ENCODE assay signal across 8 mouse cellular contexts in genomic region chr2:4570186-4570861, GRCm38 (mm10).
DNase-seq lines count a peak whose midpoint lies in the region; ATAC-seq lines count a peak whose summit lies in the region.

No protein-coding gene starts in this region.

- H3K4me1 ChIP-seq in hindbrain, embryonic 10.5 days (replicated peaks) = peaks cover 28% of the 10 kb centered on the region
- peaks cover 5% of the 10 kb centered on the region; the same call in 1 of the 2 replicates for H3K4me1 ChIP-seq in hindbrain, embryonic 13.5 days (replicated peaks)
- peaks cover 42% of the 10 kb centered on the region for H3K4me1 ChIP-seq in heart, embryonic 13.5 days
- peaks cover 42% of the 10 kb centered on the region for H3K4me1 ChIP-seq in limb, embryonic 12.5 days (replicated peaks)

- no peak overlapping the region for H3K9ac ChIP-seq in hindbrain, embryonic 13.5 days
- 0 out of 2 replicates have a peak overlapping the region, but pooled peaks have one; percentile 8 for H3K9ac ChIP-seq in heart, embryonic 13.5 days
- H3K9ac ChIP-seq in limb, embryonic 12.5 days (replicated peaks) = no peak overlapping the region

- H3K4me2 ChIP-seq in hindbrain, embryonic 13.5 days = no peak overlapping the region
- H3K4me2 ChIP-seq in heart, embryonic 13.5 days = peak overlapping the region; percentile 9; the same call in 1 of the 2 replicates
- no peak overlapping the region for H3K4me2 ChIP-seq in limb, embryonic 12.5 days

- no peak for DNase-seq in hindbrain, embryonic 10.5 days (ENCODE audit: low spot score)
- DNase-seq in left cerebral cortex, adult 8-10 months (ENCODE audit: low spot score in 2 of 2) = no peak
- DNase-seq in layer of hippocampus, adult 8-10 months (ENCODE audit: low spot score in 2 of 2) = no peak

- H3K9me3 ChIP-seq in hindbrain, embryonic 10.5 days = no peaks in the 10 kb centered on the region
- no peaks in the 10 kb centered on the region for H3K9me3 ChIP-seq in hindbrain, embryonic 13.5 days
- no peaks in the 10 kb centered on the region for H3K9me3 ChIP-seq in heart, embryonic 13.5 days
- H3K9me3 ChIP-seq in limb, embryonic 12.5 days = no peaks in the 10 kb centered on the region

- no peaks in the 10 kb centered on the region for H3K27me3 ChIP-seq in hindbrain, embryonic 10.5 days (ENCODE audit: insufficient read depth, poor library complexity, severe bottlenecking)
- no peaks in the 10 kb centered on the region for H3K27me3 ChIP-seq in hindbrain, embryonic 13.5 days
- H3K27me3 ChIP-seq in heart, embryonic 13.5 days (replicated peaks) = no peaks in the 10 kb centered on the region
- H3K27me3 ChIP-seq in limb, embryonic 12.5 days = no peaks in the 10 kb centered on the region

- peak overlapping the region; percentile 2; the same call in 1 of the 2 replicates for H3K27ac ChIP-seq in hindbrain, embryonic 10.5 days
- no peak overlapping the region for H3K27ac ChIP-seq in hindbrain, embryonic 13.5 days
- peak overlapping the region; percentile 65 for H3K27ac ChIP-seq in heart, embryonic 13.5 days (replicated peaks)
- peak overlapping the region; percentile 46; the same call in 1 of the 2 replicates for H3K27ac ChIP-seq in limb, embryonic 12.5 days

- H3K36me3 ChIP-seq in hindbrain, embryonic 10.5 days = peaks cover 100% of the 10 kb centered on the region
- peaks cover 73% of the 10 kb centered on the region for H3K36me3 ChIP-seq in hindbrain, embryonic 13.5 days
- peaks cover 76% of the 10 kb centered on the region for H3K36me3 ChIP-seq in heart, embryonic 13.5 days
- H3K36me3 ChIP-seq in limb, embryonic 12.5 days = peaks cover 100% of the 10 kb centered on the region

- ATAC-seq in hindbrain, embryonic 13.5 days (ENCODE audit: low FRiP score) = no peak
- peak; percentile 57; the same call in 1 of the 2 replicates for ATAC-seq in heart, embryonic 13.5 days (ENCODE audit: extremely low read depth, insufficient number of reproducible peaks, low FRiP score, low TSS enrichment)
- no peak for ATAC-seq in limb, embryonic 12.5 days (ENCODE audit: insufficient number of reproducible peaks, insufficient read depth, low FRiP score, low TSS enrichment, low read depth)
- ATAC-seq in megakaryocyte-erythroid progenitor cell, adult 5-6 weeks (replicated peaks; ENCODE audit: low FRiP score, low TSS enrichment, poor library complexity, severe bottlenecking) = peak; percentile 70
- no peak for ATAC-seq in activated CD4-positive, CD25-positive, alpha-beta regulatory T cell, adult 4 months

- 90% methylated on average over 10 of the region's 10 CpGs for whole genome bisulfite sequencing in hindbrain, embryonic 10.5 days
- WGBS in hindbrain, embryonic 13.5 days = 88% methylated on average over 10 of the region's 10 CpGs
- WGBS in heart, embryonic 13.5 days = 65% methylated on average over 10 of the region's 10 CpGs
- WGBS in limb, embryonic 12.5 days = 68% methylated on average over 10 of the region's 10 CpGs

- no peak overlapping the region for H3K4me3 ChIP-seq in hindbrain, embryonic 10.5 days
- no peak overlapping the region for H3K4me3 ChIP-seq in hindbrain, embryonic 13.5 days
- H3K4me3 ChIP-seq in heart, embryonic 13.5 days = no peak overlapping the region
- no peak overlapping the region for H3K4me3 ChIP-seq in limb, embryonic 12.5 days (replicated peaks)

Comparison
In these comparisons a context has a peak if more than half of its experiments do, and no peak if none do; other contexts are left out.
1. ATAC-seq: peak in heart, embryonic 13.5 days (single experiment) and megakaryocyte-erythroid progenitor cell, adult 5-6 weeks (single experiment); none in hindbrain, embryonic 13.5 days (single experiment), limb, embryonic 12.5 days (single experiment) and activated CD4-positive, CD25-positive, alpha-beta regulatory T cell, adult 4 months (single experiment).